Mouse (Mus musculus) ES-E14 (cell line): Measurements from ENCODE around the gene Krt78. TPM values are rescaled to one million over a fixed set of nuclear protein-coding genes. Genes with fewer than 3 reads are reported as not detected.

Experiments
- DNase-seq: peaks from one replicate; pipeline ENCODE4 v3.0.0-alpha.2; 2013; ENCODE audit warnings: low read depth, low spot score
- H3K27ac ChIP-seq: 2 replicates; pipeline ENCODE4 v1.5.1; 2012; ENCODE audit warnings: low read depth, mild to moderate bottlenecking, low read length, moderate library complexity, mixed read lengths; ENCODE audit not compliant: poor library complexity, insufficient read depth, severe bottlenecking
- H3K36me3 ChIP-seq: 2 replicates; pipeline ENCODE4 v1.6.1; 2012; ENCODE audit warnings: mild to moderate bottlenecking, low read length, moderate library complexity, mixed read lengths; ENCODE audit not compliant: control insufficient read depth, poor library complexity, insufficient read depth, severe bottlenecking
- H3K4me1 ChIP-seq, 2 experiments: fragments of 150-350 bp in 1 of 2; sonication (generic) in 1 of 2; 2 replicates each; pipeline ENCODE4 v1.6.1; 2012; ENCODE audit warnings: low read length in 2 of 2, mild to moderate bottlenecking in 1 of 2, mixed read lengths in 1 of 2; ENCODE audit not compliant: control insufficient read depth in 2 of 2, insufficient read depth in 2 of 2, poor library complexity in 1 of 2
- H3K4me3 ChIP-seq, 2 experiments: fragments of 150-350 bp in 1 of 2; sonication (generic) in 1 of 2; 2 replicates each; pipeline ENCODE4 v1.5.1; 2012; ENCODE audit warnings: low read length in 2 of 2, low read depth in 1 of 2, mild to moderate bottlenecking in 1 of 2, mixed read lengths in 1 of 2; ENCODE audit not compliant: insufficient read depth in 1 of 2, poor library complexity in 1 of 2, severe bottlenecking in 1 of 2
- H3K9ac ChIP-seq: 2 replicates; pipeline ENCODE4 v1.6.1; 2012; ENCODE audit warnings: low read depth, mild to moderate bottlenecking, low read length, mixed read lengths; ENCODE audit not compliant: poor library complexity, insufficient read depth, severe bottlenecking
- H3K9me3 ChIP-seq: fragments of 150-350 bp; sonication (generic); 2 replicates; pipeline ENCODE4 v1.6.1; 2012; ENCODE audit warnings: low read depth, mild to moderate bottlenecking, low read length; ENCODE audit not compliant: control insufficient read depth, insufficient read depth
- CHD2 ChIP-seq: IDR thresholded peaks from 2 replicates; pipeline ENCODE4 v1.6.1; 2014; ENCODE audit warnings: mild to moderate bottlenecking, low read depth, low read length, inconsistent platforms
- HCFC1 ChIP-seq: IDR thresholded peaks from 2 replicates; pipeline ENCODE4 v1.6.1; 2012; ENCODE audit warnings: low read length, inconsistent platforms, borderline replicate concordance; ENCODE audit not compliant: insufficient read depth
- MAFK ChIP-seq: IDR thresholded peaks from 2 replicates; pipeline ENCODE4 v1.6.1; 2014; ENCODE audit warnings: mild to moderate bottlenecking, low read depth, low read length, inconsistent platforms; ENCODE audit not compliant: insufficient read depth
- ZC3H11A ChIP-seq: IDR thresholded peaks from 2 replicates; pipeline ENCODE4 v1.6.1; 2012; ENCODE audit warnings: low read depth, mild to moderate bottlenecking, inconsistent platforms, low read length, borderline replicate concordance
- ZNF384 ChIP-seq: IDR thresholded peaks from 2 replicates; pipeline ENCODE4 v1.6.1; 2012; ENCODE audit warnings: low read depth, low read length, inconsistent platforms
- in situ Hi-C, 2 experiments: fragments of 600-800 bp; cut with MboI; formaldehyde crosslinking; loops; one replicate each; pipeline ENCODE4 v1.15.1; 2025; ENCODE audit warnings: low sequenced_read_pairs in 2 of 2, inconsistent platforms in 1 of 2; ENCODE audit not compliant: unreplicated experiment in 2 of 2
- total RNA-seq: library from RNA; depleted of rRNA; stranded (reverse); fragments of 300-350 nt; gene quantifications from 2 replicates; pipeline ENCODE4 v1.2.3, GENCODE M21; 2012

Krt78 gene
- total RNA-seq, 1 experiment: 0.09 TPM

GRCm38 (mm10) chr15:101974083-101974845, 20.2 kb upstream of the Krt78 start:
- Histone ChIP-seq H3K27ac (no peak overlapping the region), H3K4me3 (no peak overlapping the region), H3K4me1 (peaks cover 2 to 16% of the 10 kb centered on the region in 2 experiments; a peak in 2 of 4 replicates), H3K9ac (no peak overlapping the region), H3K9me3 (no peaks in the 10 kb centered on the region), H3K36me3 (no peaks in the 10 kb centered on the region)
- in situ Hi-C loops: loop anchor here (5.0 to 10.0 kb wide), 3 partner anchors 199 to 449 kb away; no protein-coding TSS in a partner anchor
- TF ChIP-seq ZC3H11A: no peak
- no peak for TF ChIP-seq CHD2
- TF ChIP-seq HCFC1: no peak
- no peak for TF ChIP-seq MAFK
- no peak for TF ChIP-seq ZNF384
- DNase-seq: no peak

GRCm38 (mm10) chr15:101973414-101974077, 19.5 kb upstream of the Krt78 start:
- H3K4me3 ChIP-seq: 0 out of 4 replicates have a peak overlapping the region, but pooled peaks of 1 of the 2 experiments have one; percentile 26
- peaks cover 2 to 16% of the 10 kb centered on the region in 2 experiments; a peak in 2 of 4 replicates for H3K4me1 ChIP-seq
- H3K27ac ChIP-seq: no peak overlapping the region
- no peaks in the 10 kb centered on the region for H3K9me3 ChIP-seq
- TF ChIP-seq ZC3H11A (peak; percentile 99), CHD2 (no peak), HCFC1 (peak; percentile 57; the same call in 1 of the 2 replicates), MAFK (0 out of 2 replicates have a peak, but pooled peaks have one; percentile 30)
- DNase-seq: peak; percentile 97
- no peaks in the 10 kb centered on the region for H3K36me3 ChIP-seq
- 0 out of 2 replicates have a peak overlapping the region, but pooled peaks have one; percentile 9 for H3K9ac ChIP-seq
- in situ Hi-C loops: loop anchor here (5.0 to 10.0 kb wide), 3 partner anchors 199 to 449 kb away; no protein-coding TSS in a partner anchor

- Histone ChIP-seq H3K36me3 (no peaks in the 10 kb centered on the region), H3K4me1 (peaks cover 0 to 8% of the 10 kb centered on the region in 2 experiments; a peak in 2 of 4 replicates), H3K9me3 (no peaks in the 10 kb centered on the region), H3K4me3 (no peak overlapping the region), H3K27ac (no peak overlapping the region), H3K9ac (no peak overlapping the region)
- DNase-seq: no peak
- in situ Hi-C loops: loop anchor here (5.0 to 10.0 kb wide), 3 partner anchors 196 to 446 kb away; no protein-coding TSS in a partner anchor
- TF ChIP-seq CHD2 (no peak), ZC3H11A (peak; percentile 25; the same call in 1 of the 2 replicates)
These were observed 16.4 kb upstream of the Krt78 start for GRCm38 (mm10) chr15:101970536-101970935.

- H3K4me1 ChIP-seq: no peaks in the 10 kb centered on the region
- no peak for DNase-seq
- H3K27ac ChIP-seq: no peak overlapping the region
- H3K4me3 ChIP-seq: no peak overlapping the region
- no peak overlapping the region for H3K9ac ChIP-seq
- in situ Hi-C loops: no loop called here
- H3K9me3 ChIP-seq: no peaks in the 10 kb centered on the region
- TF ChIP-seq ZC3H11A: no peak
- no peak for TF ChIP-seq CHD2
- no peak for TF ChIP-seq MAFK
- no peak for TF ChIP-seq HCFC1
- no peak for TF ChIP-seq ZNF384
- H3K36me3 ChIP-seq: no peaks in the 10 kb centered on the region
These were observed 12.7 kb upstream of the Krt78 start for GRCm38 (mm10) chr15:101966808-101967207.
